Mouse (Mus musculus) lung, postnatal 0 days (tissue): ENCODE measurements around the gene Nbea.

ENCODE experiments used
- CTCF ChIP-seq: IDR thresholded peaks from 2 replicates; pipeline ENCODE4 v1.5.1; 2016; ENCODE audit warnings: antibody characterized with exemption, mild to moderate bottlenecking
- EP300 ChIP-seq: IDR thresholded peaks from 2 replicates; pipeline ENCODE4 v1.6.1; 2016; ENCODE audit warnings: antibody characterized with exemption, mild to moderate bottlenecking, control low read depth

GRCm38 (mm10) chr3:55978361-55978760, 205.1 kb downstream of the Nbea start:
- TF ChIP-seq CTCF, result no peak
- TF ChIP-seq EP300, result no peak
